Mouse (Mus musculus): ENCODE measurements around the gene Hap1.

- TF ChIP-seq CTCF (IDR thresholded peaks at IDR 0.05; ENCODE audit: low read depth) (no peak), EP300 (IDR thresholded peaks at IDR 0.05; ENCODE audit: low read depth) (no peak)
Observed at GRCm38 (mm10) chr11:100333944-100334457, 21.9 kb downstream of the Hap1 start, which contains the start of gene Gast.
